Mouse (Mus musculus) stomach, postnatal 0 days (tissue): ENCODE results near the gene Pigm.

ENCODE experiments used
- CTCF ChIP-seq: IDR thresholded peaks from 2 replicates; pipeline ENCODE4 v1.5.1; 2016; ENCODE audit warnings: antibody characterized with exemption, low read depth, mild to moderate bottlenecking, moderate library complexity
- EP300 ChIP-seq: optimal IDR thresholded peaks from 2 replicates; pipeline ENCODE3; 2016; ENCODE audit warnings: antibody characterized with exemption

- TF ChIP-seq CTCF, result no peak
- TF ChIP-seq EP300, result no peak
These were observed 14.4 kb downstream of the Pigm start for GRCm38 (mm10) chr1:172390769-172391168.
